Mouse (Mus musculus) G1E (cell line): ENCODE data around the gene Hist1h2bc. TPM values are rescaled to one million over a fixed set of nuclear protein-coding genes. Genes with fewer than 3 reads are reported as not detected.
"Not testable (repeated sequence)": the region's sequence is repeated elsewhere in the genome, so short reads cannot be mapped to it uniquely, and the experiment has no call there.

ENCODE experiments used
- ATAC-seq: 2 replicates; pipeline ENCODE4 v1.8.0; 2016; ENCODE audit warnings: mild to moderate bottlenecking; ENCODE audit not compliant: insufficient number of reproducible peaks, poor library complexity, low FRiP score, severe bottlenecking; ENCODE audit errors: extremely low read depth
- DNase-seq: peaks from one replicate; pipeline ENCODE4 v3.0.0; 2012; ENCODE audit warnings: low spot score
- H3K27me3 ChIP-seq: 2 replicates; pipeline ENCODE4 v1.6.1; 2012; ENCODE audit warnings: mild to moderate bottlenecking, low read length, inconsistent platforms; ENCODE audit not compliant: insufficient read depth
- H3K36me3 ChIP-seq: replicated peaks from 2 replicates; pipeline ENCODE3; 2012; ENCODE audit warnings: mild to moderate bottlenecking, inconsistent platforms
- H3K4me1 ChIP-seq: 2 replicates; pipeline ENCODE4 v1.6.1; 2012; ENCODE audit warnings: low read depth, low read length, inconsistent platforms, mixed read lengths; ENCODE audit not compliant: insufficient read depth
- H3K4me3 ChIP-seq: 2 replicates; pipeline ENCODE4 v1.5.1; 2012; ENCODE audit warnings: low read depth, mild to moderate bottlenecking, inconsistent platforms, low read length, moderate library complexity, mixed read lengths
- H3K9me3 ChIP-seq: replicated peaks from 2 replicates; pipeline ENCODE4 v1.6.1; 2012; ENCODE audit warnings: inconsistent platforms
- CTCF ChIP-seq: IDR thresholded peaks from 2 replicates; pipeline ENCODE4 v1.5.1; 2012; ENCODE audit warnings: low read depth, low read length, inconsistent platforms, mixed read lengths
- GATA1 ChIP-seq: IDR thresholded peaks from 2 replicates; pipeline ENCODE4 v1.6.1; 2012; ENCODE audit warnings: borderline replicate concordance, low read length, inconsistent platforms, mixed read lengths
- GATA2 ChIP-seq: IDR thresholded peaks from 2 replicates; pipeline ENCODE4 v1.6.1; 2012; ENCODE audit warnings: low read depth, low read length, inconsistent platforms, borderline replicate concordance
- POLR2AphosphoS5 ChIP-seq: IDR thresholded peaks from 2 replicates; pipeline ENCODE4 v1.6.1; 2012; ENCODE audit warnings: low read depth, low read length, inconsistent platforms; ENCODE audit not compliant: insufficient replicate concordance
- TAL1 ChIP-seq: conservative IDR thresholded peaks from 2 replicates; pipeline ENCODE4 v1.6.1; 2012; ENCODE audit warnings: low read depth, low read length, inconsistent platforms, mixed read lengths
- polyA plus RNA-seq: library from polyadenylated mRNA; stranded (reverse); fragments of >175 nt; gene quantifications from 2 replicates; pipeline ENCODE4 v1.2.3, GENCODE M21; 2012
- total RNA-seq, 2 experiments: library from RNA; stranded (forward) in 1 of 2; stranded (reverse) in 1 of 2; fragments of 200-1000 nt in 1 of 2; fragments of >200 nt in 1 of 2; fragmentation: Nextera tagmentation in 1 of 2; gene quantifications; 2 replicates each; pipeline ENCODE4 v1.2.3; 2014 to 2017

The Hist1h2bc gene
- total and polyA plus RNA-seq, 3 experiments, result 8.5 to 387 (median 62.5) TPM

GRCm38 (mm10) chr13:23684295-23684945, 421 bp downstream of the Hist1h2bc start:
- TF ChIP-seq POLR2AphosphoS5, result peak; percentile 80
- not testable (repeated sequence) for H3K36me3 ChIP-seq, H3K27me3 ChIP-seq, H3K9me3 ChIP-seq, DNase-seq
- ATAC-seq, result 0 out of 2 replicates have a peak, but pooled peaks have one; percentile 3
- peak overlapping the region; percentile 62; the same call in 1 of the 2 replicates for H3K4me3 ChIP-seq
- H3K4me1 ChIP-seq, result peaks cover 38% of the 10 kb centered on the region

GRCm38 (mm10) chr13:23685121-23685861, 1.3 kb downstream of the Hist1h2bc start:
- Histone ChIP-seq H3K36me3 (no peaks in the 10 kb centered on the region), H3K9me3 (no peaks in the 10 kb centered on the region), H3K4me1 (peaks cover 40% of the 10 kb centered on the region), H3K4me3 (peak overlapping the region; percentile 62; the same call in 1 of the 2 replicates), H3K27me3 (no peaks in the 10 kb centered on the region)
- DNase-seq, result no peak
- TF ChIP-seq POLR2AphosphoS5 (peak; percentile 79; the same call in 1 of the 2 replicates), TAL1 (no peak)
- no peak for ATAC-seq

- no peak for TF ChIP-seq GATA2
- TF ChIP-seq TAL1, result no peak
- no peak for TF ChIP-seq POLR2AphosphoS5
- TF ChIP-seq GATA1, result no peak
- no peak for TF ChIP-seq CTCF
- ATAC-seq (no peak), DNase-seq (no peak)
- Histone ChIP-seq H3K36me3 (peaks cover 3% of the 10 kb centered on the region), H3K4me3 (no peak overlapping the region; the same call in 1 of the 2 replicates), H3K4me1 (peaks cover 39% of the 10 kb centered on the region), H3K27me3 (no peaks in the 10 kb centered on the region), H3K9me3 (no peaks in the 10 kb centered on the region)
These were observed 2.0 kb downstream of the Hist1h2bc start for GRCm38 (mm10) chr13:23685966-23686365.

- TF ChIP-seq GATA2 (no peak), CTCF (no peak), POLR2AphosphoS5 (no peak), GATA1 (no peak), TAL1 (no peak)
- Histone ChIP-seq H3K9me3 (no peaks in the 10 kb centered on the region), H3K27me3 (no peaks in the 10 kb centered on the region), H3K36me3 (peaks cover 3% of the 10 kb centered on the region), H3K4me1 (peaks cover 35% of the 10 kb centered on the region), H3K4me3 (no peak overlapping the region)
- ATAC-seq (no peak), DNase-seq (no peak)
These were observed 3.2 kb downstream of the Hist1h2bc start for GRCm38 (mm10) chr13:23687181-23687580.

- DNase-seq, result no peak
- no peak for TF ChIP-seq POLR2AphosphoS5
- no peak for TF ChIP-seq CTCF
- TF ChIP-seq GATA2, result no peak
- TF ChIP-seq TAL1, result no peak
- no peak for TF ChIP-seq GATA1
- peaks cover 3% of the 10 kb centered on the region for H3K36me3 ChIP-seq
- H3K4me3 ChIP-seq, result no peak overlapping the region
- H3K9me3 ChIP-seq, result no peaks in the 10 kb centered on the region
- no peak for ATAC-seq
- H3K27me3 ChIP-seq, result no peaks in the 10 kb centered on the region
- peaks cover 29% of the 10 kb centered on the region for H3K4me1 ChIP-seq
These were observed 3.9 kb downstream of the Hist1h2bc start for GRCm38 (mm10) chr13:23687907-23688306.

- H3K27me3 ChIP-seq, result no peaks in the 10 kb centered on the region
- H3K9me3 ChIP-seq, result no peaks in the 10 kb centered on the region
- TF ChIP-seq GATA1 (no peak), POLR2AphosphoS5 (no peak), CTCF (no peak)
- H3K4me3 ChIP-seq, result no peak overlapping the region
- DNase-seq (no peak), ATAC-seq (no peak)
- H3K36me3 ChIP-seq, result peaks cover 3% of the 10 kb centered on the region
- H3K4me1 ChIP-seq, result peaks cover 29% of the 10 kb centered on the region
These were observed 5.0 kb downstream of the Hist1h2bc start for GRCm38 (mm10) chr13:23688956-23689355.
